Mouse (Mus musculus) limb, embryonic 14.5 days (tissue): ENCODE measurements around the gene Atpif1. TPM values are rescaled to one million over a fixed set of nuclear protein-coding genes. Genes with fewer than 3 reads are reported as not detected.

Source experiments
- ATAC-seq: fragments of 200-750 bp; cut with Nextera tagmentation; 2 replicates; pipeline ENCODE4 v1.8.0; 2017; ENCODE audit warnings: low read depth, moderate number of reproducible peaks, moderate TSS enrichment; ENCODE audit not compliant: low FRiP score
- DNase-seq: peaks from one replicate; pipeline ENCODE4 v3.0.0-alpha.2; 2015; ENCODE audit warnings: low spot score
- H3K27ac ChIP-seq: fragments of 300-500 bp; sonication (generic); replicated peaks from 2 replicates; pipeline ENCODE4 v1.5.1; 2014; ENCODE audit warnings: low read depth, mild to moderate bottlenecking, low read length, moderate library complexity, mixed read lengths
- H3K27me3 ChIP-seq: fragments of 300-500 bp; sonication (generic); 2 replicates; pipeline ENCODE4 v1.6.1; 2014; ENCODE audit warnings: low read length, mixed read lengths; ENCODE audit not compliant: control insufficient read depth, insufficient read depth
- H3K36me3 ChIP-seq: fragments of 300-500 bp; sonication (generic); 2 replicates; pipeline ENCODE4 v1.6.1; 2014; ENCODE audit warnings: mild to moderate bottlenecking, low read length, moderate library complexity, mixed read lengths; ENCODE audit not compliant: control insufficient read depth, insufficient read depth
- H3K4me1 ChIP-seq: fragments of 300-500 bp; sonication (generic); 2 replicates; pipeline ENCODE4 v1.6.1; 2014; ENCODE audit warnings: antibody characterized with exemption, low read length, mixed read lengths; ENCODE audit not compliant: control insufficient read depth, insufficient read depth
- H3K4me2 ChIP-seq: fragments of 300-500 bp; sonication (generic); replicated peaks from 2 replicates; pipeline ENCODE4 v1.6.1; 2014; ENCODE audit warnings: low read depth, mild to moderate bottlenecking, low read length, moderate library complexity; ENCODE audit not compliant: severe bottlenecking
- H3K4me3 ChIP-seq: fragments of 300-500 bp; sonication (generic); replicated peaks from 2 replicates; pipeline ENCODE4 v1.5.1; 2014; ENCODE audit warnings: low read length
- H3K9ac ChIP-seq: fragments of 300-500 bp; sonication (generic); 2 replicates; pipeline ENCODE4 v1.6.1; 2014; ENCODE audit warnings: mild to moderate bottlenecking, low read depth, low read length, moderate library complexity; ENCODE audit not compliant: severe bottlenecking
- H3K9me3 ChIP-seq: fragments of 300-500 bp; sonication (generic); 2 replicates; pipeline ENCODE4 v1.6.1; 2016; ENCODE audit warnings: low read length; ENCODE audit not compliant: control insufficient read depth
- POLR2A ChIP-seq: fragments of 200-500 bp; IDR thresholded peaks from 2 replicates; pipeline ENCODE4 v1.8.0; 2012; ENCODE audit warnings: inconsistent platforms, mild to moderate bottlenecking, moderate library complexity, borderline replicate concordance; ENCODE audit not compliant: insufficient read depth, insufficient read length; ENCODE audit errors: extremely low read depth
- WGBS: fragments of 180-500 bp; shearing (Covaris S2); extraction: QIAGEN DNeasy Blood & Tissue Kit; methylation state at CpG from one replicate; pipeline ENCODE4 v1.1.7; 2014; 5-methylcytosine and 5-hydroxymethylcytosine counted together
- polyA plus RNA-seq, 2 experiments: library from polyadenylated mRNA; depleted of rRNA in 1 of 2; stranded (reverse) in 1 of 2; unstranded in 1 of 2; fragments of >200 nt; fragmentation: Nextera tagmentation in 1 of 2; extraction: Ambion mirVana in 1 of 2; gene quantifications; 2 replicates each; pipeline versions ENCODE4 v1.2.1 to v1.2.3; 2012 to 2014

The Atpif1 gene
- polyA plus RNA-seq, 2 experiments, result 583 to 986 TPM

GRCm38 (mm10) chr4:132526678-132527077, 6.8 kb downstream of the Atpif1 start:
- DNase-seq, result no peak
- WGBS, result 51% methylated on average over 2 of the region's 2 CpGs
- no peak overlapping the region for H3K9ac ChIP-seq

GRCm38 (mm10) chr4:132524808-132525207, 8.7 kb downstream of the Atpif1 start:
- H3K27me3 ChIP-seq, result no peaks in the 10 kb centered on the region
- H3K27ac ChIP-seq, result no peak overlapping the region
- H3K4me2 ChIP-seq, result no peak overlapping the region
- no peak for ATAC-seq
- peaks cover 6% of the 10 kb centered on the region; the same call in 1 of the 2 replicates for H3K4me1 ChIP-seq
- WGBS, result 46% methylated on average over 6 of the region's 6 CpGs
- H3K9me3 ChIP-seq, result no peaks in the 10 kb centered on the region
- H3K9ac ChIP-seq, result no peak overlapping the region
- no peak for DNase-seq
- H3K36me3 ChIP-seq, result peaks cover 3% of the 10 kb centered on the region; the same call in 1 of the 2 replicates
- TF ChIP-seq POLR2A, result no peak
- no peak overlapping the region for H3K4me3 ChIP-seq

More at GRCm38 (mm10) chr4:132526678-132527077, 6.8 kb downstream of the Atpif1 start:
- Histone ChIP-seq H3K36me3 (peaks cover 16% of the 10 kb centered on the region), H3K9me3 (no peaks in the 10 kb centered on the region), H3K27me3 (no peaks in the 10 kb centered on the region), H3K4me2 (no peak overlapping the region), H3K4me1 (peaks cover 6% of the 10 kb centered on the region; the same call in 1 of the 2 replicates), H3K4me3 (no peak overlapping the region), H3K27ac (no peak overlapping the region)
- TF ChIP-seq POLR2A, result no peak
- no peak for ATAC-seq

GRCm38 (mm10) chr4:132524321-132524741, 9.1 kb downstream of the Atpif1 start:
- WGBS, result 22% methylated on average over 11 of the region's 11 CpGs
- DNase-seq (no peak), ATAC-seq (no peak)
- no peaks in the 10 kb centered on the region for H3K27me3 ChIP-seq
- no peaks in the 10 kb centered on the region for H3K9me3 ChIP-seq
- TF ChIP-seq POLR2A, result no peak
- H3K4me1 ChIP-seq, result peaks cover 6% of the 10 kb centered on the region; the same call in 1 of the 2 replicates
- H3K27ac ChIP-seq, result no peak overlapping the region
- H3K9ac ChIP-seq, result no peak overlapping the region
- no peaks in the 10 kb centered on the region for H3K36me3 ChIP-seq
- H3K4me2 ChIP-seq, result no peak overlapping the region
- no peak overlapping the region for H3K4me3 ChIP-seq

GRCm38 (mm10) chr4:132519188-132519587, 14.3 kb downstream of the Atpif1 start:
- TF ChIP-seq POLR2A, result no peak
- no peak for DNase-seq
- no peak for ATAC-seq
- Histone ChIP-seq H3K4me2 (no peak overlapping the region), H3K27ac (no peak overlapping the region), H3K4me3 (no peak overlapping the region), H3K9ac (no peak overlapping the region), H3K27me3 (no peaks in the 10 kb centered on the region), H3K9me3 (no peaks in the 10 kb centered on the region), H3K4me1 (no peaks in the 10 kb centered on the region; the same call in 1 of the 2 replicates), H3K36me3 (no peaks in the 10 kb centered on the region)
- WGBS, result 92% methylated on average over 3 of the region's 3 CpGs

- no peak overlapping the region for H3K9ac ChIP-seq
- H3K4me3 ChIP-seq, result no peak overlapping the region
- H3K36me3 ChIP-seq, result no peaks in the 10 kb centered on the region
- no peaks in the 10 kb centered on the region for H3K9me3 ChIP-seq
- DNase-seq (no peak), ATAC-seq (no peak)
- WGBS, result 80% methylated on average over 8 of the region's 8 CpGs
- no peak overlapping the region for H3K27ac ChIP-seq
- no peak for TF ChIP-seq POLR2A
- H3K27me3 ChIP-seq, result no peaks in the 10 kb centered on the region
- H3K4me2 ChIP-seq, result no peak overlapping the region
- no peaks in the 10 kb centered on the region for H3K4me1 ChIP-seq
Observed at GRCm38 (mm10) chr4:132518066-132518465, 15.4 kb downstream of the Atpif1 start.
